Mouse (Mus musculus): ENCODE measurements around the gene Med27.

Med27 gene

GRCm38 (mm10) chr2:29346629-29347271 is at the start of gene Med27:
Med27 (plus strand) TSS chr2:29346819.
- CTCF ChIA-PET: interaction anchor here (0.5 kb wide), 1 partner anchor 242 kb away, joined by 8 read pairs; no protein-coding TSS in a partner anchor

GRCm38 (mm10) chr2:29309966-29310365 is 36.7 kb upstream of the Med27 start:
- CTCF ChIA-PET: no interaction called here

GRCm38 (mm10) chr2:29312058-29312457 is 34.6 kb upstream of the Med27 start:
- CTCF ChIA-PET: interaction anchor here (0.6 kb wide), 1 partner anchor 63 kb away, joined by 3 read pairs; no protein-coding TSS in a partner anchor

- CTCF ChIA-PET: no interaction called here
These were observed 28.6 kb upstream of the Med27 start for GRCm38 (mm10) chr2:29317906-29318470.

GRCm38 (mm10) chr2:29318596-29318995 is 28.0 kb upstream of the Med27 start:
- CTCF ChIA-PET: no interaction called here

GRCm38 (mm10) chr2:29320229-29320751 is 26.3 kb upstream of the Med27 start:
- CTCF ChIA-PET: no interaction called here

- CTCF ChIA-PET: no interaction called here
These were observed 25.8 kb upstream of the Med27 start for GRCm38 (mm10) chr2:29320780-29321179.

GRCm38 (mm10) chr2:29324456-29324855 is 22.2 kb upstream of the Med27 start:
- CTCF ChIA-PET: no interaction called here

- CTCF ChIA-PET: no interaction called here
These were observed 16.1 kb upstream of the Med27 start for GRCm38 (mm10) chr2:29330471-29330870.

GRCm38 (mm10) chr2:29338396-29338795 is 8.2 kb upstream of the Med27 start:
- CTCF ChIA-PET: no interaction called here

GRCm38 (mm10) chr2:29358696-29359375 is 12.2 kb downstream of the Med27 start:
- CTCF ChIA-PET: no interaction called here

- CTCF ChIA-PET: interaction anchor here (0.7 kb wide), 1 partner anchor 151 kb away, joined by 8 read pairs; no protein-coding TSS in a partner anchor
These were observed 14.3 kb downstream of the Med27 start for GRCm38 (mm10) chr2:29360956-29361355.

- CTCF ChIA-PET: no interaction called here
These were observed 18.5 kb downstream of the Med27 start for GRCm38 (mm10) chr2:29365000-29365695.

- CTCF ChIA-PET: no interaction called here
These were observed 22.1 kb downstream of the Med27 start for GRCm38 (mm10) chr2:29368730-29369129.

- CTCF ChIA-PET: no interaction called here
These were observed 25.6 kb downstream of the Med27 start for GRCm38 (mm10) chr2:29372176-29372575.

GRCm38 (mm10) chr2:29381683-29382082 is 35.1 kb downstream of the Med27 start:
- CTCF ChIA-PET: no interaction called here

- CTCF ChIA-PET: no interaction called here
These were observed 36.0 kb downstream of the Med27 start for GRCm38 (mm10) chr2:29382583-29382982.

- CTCF ChIA-PET: no interaction called here
These were observed 36.5 kb downstream of the Med27 start for GRCm38 (mm10) chr2:29383133-29383532.

- CTCF ChIA-PET: no interaction called here
These were observed 38.8 kb downstream of the Med27 start for GRCm38 (mm10) chr2:29385405-29385804.

GRCm38 (mm10) chr2:29387268-29387667 is 40.6 kb downstream of the Med27 start:
- CTCF ChIA-PET: no interaction called here

GRCm38 (mm10) chr2:29388937-29389336 is 42.3 kb downstream of the Med27 start:
- CTCF ChIA-PET: interaction anchor here (0.5 to 0.6 kb wide), 2 partner anchors 19 to 52 kb away, joined by 3 to 4 read pairs; no protein-coding TSS in a partner anchor

GRCm38 (mm10) chr2:29391086-29391485 is 44.5 kb downstream of the Med27 start:
- CTCF ChIA-PET: no interaction called here

Measured in spleen, embryonic (tissue).